Mouse (Mus musculus) adipose tissue, adult 10 weeks (tissue): ENCODE data around the gene Crb1. TPM values are rescaled to one million over a fixed set of nuclear protein-coding genes. Genes with fewer than 3 reads are reported as not detected.

ENCODE experiments used
- polyA plus RNA-seq: library from polyadenylated mRNA; stranded (reverse); fragments of 350-450 nt; fragmentation: Illumina TruSeq; extraction: RNeasy Lipid Tissue Mini Kit (QIAGEN cat#74804); gene quantifications from one replicate; pipeline ENCODE4 v1.2.3, GENCODE M21; 2014; ENCODE audit warnings: low read depth, low replicate concordance

The Crb1 gene
- polyA plus RNA-seq = not detected

DNA sequence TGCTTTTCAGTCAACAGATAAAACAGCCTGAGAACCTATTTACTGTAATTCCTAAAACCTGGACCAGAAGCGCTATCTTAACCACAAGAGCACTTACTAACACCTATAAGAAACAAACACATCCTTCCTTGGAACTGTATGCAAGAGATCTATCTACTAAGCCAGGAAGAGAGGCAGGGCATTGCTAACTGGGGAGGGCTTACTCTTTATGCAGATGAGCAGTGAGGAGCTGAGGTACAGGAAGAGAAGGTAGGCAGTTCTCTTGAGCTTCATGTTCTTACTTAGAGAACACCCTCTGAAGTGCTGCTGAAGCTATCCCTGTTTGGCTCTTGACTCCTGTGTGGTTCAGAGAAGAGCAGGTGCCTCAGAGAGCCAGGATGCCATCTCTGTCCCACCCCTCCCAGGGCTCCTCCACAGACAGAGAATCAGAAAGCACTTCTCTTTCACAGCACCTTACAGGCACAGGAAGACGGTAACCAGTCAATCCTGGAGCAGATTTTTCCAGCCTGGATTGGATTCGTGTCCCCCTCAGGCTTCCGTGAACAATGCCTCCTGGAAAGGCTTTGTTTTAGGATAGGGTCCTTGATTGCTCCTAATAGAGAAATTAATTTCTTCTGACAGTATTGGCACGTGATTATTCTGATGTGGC is at the start of gene Crb1:
Gene Crb1, minus strand, starts transcription at position 463 of the 649 bp plus-strand sequence.

DNA sequence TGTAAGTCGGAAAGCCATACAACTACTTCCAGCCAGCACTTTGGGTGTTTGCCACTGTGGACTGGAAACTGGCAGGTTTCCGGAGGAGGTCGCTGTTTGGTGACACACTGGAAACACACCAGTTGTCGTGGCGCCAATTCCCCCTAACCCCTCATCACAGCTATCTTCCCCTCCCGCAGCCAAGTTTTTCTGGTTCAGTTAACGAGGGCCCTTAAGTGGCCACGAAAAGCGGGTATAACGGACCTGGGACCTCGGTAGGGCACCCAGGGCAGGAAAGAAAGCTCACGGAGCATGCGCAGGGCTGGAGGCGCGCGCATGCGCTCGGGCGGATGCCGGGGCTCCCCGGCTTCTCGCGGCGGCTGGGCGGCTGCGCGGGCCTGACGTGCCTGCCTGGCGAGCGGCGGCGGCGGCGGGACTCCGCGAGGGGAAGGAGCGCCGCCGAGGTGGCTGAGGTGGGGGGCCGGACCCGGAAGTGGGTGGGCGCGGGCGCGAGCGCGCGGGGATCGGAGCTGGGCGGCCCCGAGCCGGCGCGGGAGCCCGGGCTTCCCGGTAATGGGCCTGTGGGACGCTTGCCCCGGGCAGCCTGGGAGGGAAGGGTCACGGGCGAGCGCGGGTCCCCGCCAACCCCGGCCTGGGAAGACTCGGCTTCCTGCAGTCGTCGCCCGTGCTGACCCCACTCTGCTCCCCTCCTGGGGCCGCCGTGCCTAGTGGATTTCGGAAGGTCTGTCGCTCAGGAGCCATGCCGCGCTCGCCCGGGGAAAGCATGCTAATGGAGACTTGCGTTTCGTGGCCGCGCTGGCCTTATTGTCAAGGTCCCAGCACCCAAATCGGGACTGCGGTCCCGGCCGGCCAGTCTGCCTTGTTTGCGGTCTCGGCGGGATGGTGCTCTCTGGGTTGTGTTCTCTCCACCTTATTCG is 45.2 kb upstream of the Crb1 start, which contains the start of gene Zbtb41:
Gene Zbtb41, plus strand, starts transcription at position 414 of the 917 bp plus-strand sequence.

Other genes starting within 250 kb of the Crb1 start
- gene Zbtb41, start 45.2 kb upstream of the Crb1 start, polyA plus RNA-seq = 5.2 TPM
- 0.93 TPM for gene Aspm, start 77.7 kb upstream of the Crb1 start, polyA plus RNA-seq
- gene F13b, start 124.6 kb upstream of the Crb1 start, polyA plus RNA-seq = not detected
- not detected for gene Cfhr1, start 183.2 kb upstream of the Crb1 start, polyA plus RNA-seq